Mouse (Mus musculus) CD4-positive, CD25-positive, alpha-beta regulatory T cell, adult 2 months (primary cell): Measurements from ENCODE around the gene Rpgrip1.
A peak's percentile ranks its signal among the peaks of the same experiment; 100 is the strongest.
"Not testable (repeated sequence)": the region's sequence is repeated elsewhere in the genome, so short reads cannot be mapped to it uniquely, and the experiment has no call there.

Experiments
- DNase-seq: peaks from one replicate; pipeline ENCODE4 v3.0.0-alpha.2; 2012; ENCODE audit warnings: low read depth, low spot score

The Rpgrip1 gene

DNA sequence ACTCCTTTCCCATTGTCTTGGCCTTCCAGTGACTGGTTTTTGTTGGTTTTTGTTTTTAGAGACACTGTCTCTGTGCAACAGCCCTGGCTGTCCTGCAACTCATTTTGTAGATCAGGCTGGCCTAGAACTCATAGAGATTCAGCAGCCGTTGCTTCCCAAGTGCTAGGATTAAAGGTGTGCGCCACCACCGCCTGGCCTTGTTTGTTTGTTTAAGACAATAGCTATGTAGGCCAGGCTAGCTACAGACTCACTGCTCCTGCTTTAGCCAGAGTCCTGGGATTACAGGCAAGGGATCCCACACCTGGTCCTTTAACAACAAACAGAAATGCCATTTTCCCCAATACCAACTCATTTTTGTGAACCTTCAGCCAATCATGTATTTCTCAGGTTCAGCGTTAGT, at the start of gene Rpgrip1:
Rpgrip1 (plus strand) TSS at position 359 of the 400 bp plus-strand sequence.
- no peak for DNase-seq

DNA sequence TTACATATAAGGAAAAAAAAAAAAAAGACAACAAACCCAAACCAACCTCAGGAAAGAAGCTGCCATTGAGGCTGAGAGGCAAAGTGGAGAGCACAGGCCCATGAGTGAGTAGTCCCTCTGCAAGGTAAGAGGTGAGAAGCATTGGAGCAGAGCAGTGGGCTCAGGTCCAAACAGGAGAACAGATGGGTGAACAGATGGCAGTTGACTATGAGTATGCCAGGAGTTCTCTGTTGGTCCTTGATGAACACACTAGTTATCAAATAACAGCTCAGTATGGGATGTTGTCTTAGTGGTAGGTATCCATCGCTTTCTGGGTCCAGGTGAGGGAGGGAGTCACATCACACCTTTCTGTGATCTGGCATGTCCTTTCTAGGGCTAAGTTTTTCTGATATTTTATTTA, 49.7 kb upstream of the Rpgrip1 start:
- DNase-seq, result no peak

DNA sequence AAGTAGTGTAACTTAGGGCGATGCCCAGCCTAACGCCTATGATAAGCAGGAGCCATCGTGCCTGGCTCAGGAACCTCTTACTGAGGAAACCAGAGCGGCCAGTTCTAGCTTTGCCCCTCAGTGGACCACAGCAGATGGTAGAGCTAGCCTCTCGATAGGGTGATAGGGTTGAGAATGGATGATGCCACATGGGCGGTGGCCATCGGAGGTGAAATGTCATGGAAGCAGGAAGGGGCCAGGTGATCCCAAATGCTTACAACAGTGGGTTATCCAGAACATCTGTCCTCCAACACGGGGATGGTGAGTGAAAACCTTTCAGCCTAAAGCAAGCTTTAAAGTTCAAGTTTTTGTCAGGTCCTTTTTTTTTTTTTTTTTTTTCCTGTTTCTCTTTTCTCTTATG, 48.7 kb upstream of the Rpgrip1 start:
- no peak for DNase-seq

DNA sequence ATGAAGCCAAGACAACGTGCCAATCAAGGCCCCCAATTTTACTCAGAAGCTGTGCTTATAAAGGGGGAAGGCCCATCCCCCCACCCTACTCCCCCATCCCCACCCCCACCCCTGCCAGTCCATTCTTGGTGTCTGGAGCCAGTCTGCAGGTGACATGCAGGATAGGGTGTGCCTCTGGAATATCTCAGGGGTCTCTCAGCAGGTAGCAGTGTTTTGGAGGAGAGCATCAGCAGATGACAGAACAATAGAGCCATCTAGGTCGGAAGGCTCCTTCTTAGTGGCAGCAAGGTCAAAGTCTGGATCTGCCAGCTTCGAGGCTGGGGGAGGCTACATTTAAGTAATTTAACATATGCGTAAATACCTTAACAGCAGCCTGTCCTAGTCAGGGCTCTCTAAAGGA, 44.4 kb upstream of the Rpgrip1 start:
- no peak for DNase-seq

DNA sequence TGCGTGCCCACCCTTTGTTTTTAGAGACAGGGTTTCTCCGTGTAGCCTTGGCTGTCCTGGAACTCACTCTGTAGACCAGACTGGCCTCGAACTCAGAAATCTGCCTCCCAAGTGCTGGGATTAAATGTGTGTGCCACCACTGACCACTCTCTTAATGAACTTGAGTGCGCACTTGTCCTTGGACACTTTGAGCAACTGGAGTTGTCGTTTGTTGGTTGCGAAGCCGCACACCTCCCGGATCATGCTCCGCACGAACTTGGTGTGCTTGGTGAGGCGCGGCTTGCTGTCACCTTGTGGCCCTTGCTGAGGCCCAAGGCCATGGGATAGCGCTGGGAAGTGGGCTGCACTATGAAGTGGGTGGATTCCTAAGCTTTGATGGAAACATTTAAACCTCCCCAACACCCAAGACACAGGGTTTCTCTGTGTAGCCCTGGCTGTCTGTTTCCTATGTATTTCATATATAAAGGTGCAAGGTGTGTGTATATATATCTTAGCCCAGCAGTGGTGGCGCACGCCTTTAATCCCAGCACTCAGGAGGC, 38.8 kb upstream of the Rpgrip1 start:
- DNase-seq, result no peak

DNA sequence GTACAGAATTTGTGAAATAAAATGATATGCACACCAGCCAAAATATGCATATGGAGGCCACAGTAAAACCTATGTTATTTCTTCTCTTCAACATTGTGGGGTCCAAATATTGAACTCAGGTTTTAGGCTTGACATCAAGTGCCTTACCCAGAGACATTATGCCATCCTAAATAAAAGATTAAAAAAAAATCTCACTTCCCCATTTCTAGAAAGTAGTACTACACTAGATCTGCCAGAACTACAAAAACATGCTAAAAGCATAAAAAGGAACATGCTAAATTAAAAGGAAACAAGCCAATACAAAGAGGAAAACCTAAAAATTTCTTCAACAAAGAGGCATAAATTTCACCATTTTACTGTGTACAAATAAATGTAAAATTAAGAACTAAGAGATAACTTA, 27.4 kb upstream of the Rpgrip1 start:
- no peak for DNase-seq

DNA sequence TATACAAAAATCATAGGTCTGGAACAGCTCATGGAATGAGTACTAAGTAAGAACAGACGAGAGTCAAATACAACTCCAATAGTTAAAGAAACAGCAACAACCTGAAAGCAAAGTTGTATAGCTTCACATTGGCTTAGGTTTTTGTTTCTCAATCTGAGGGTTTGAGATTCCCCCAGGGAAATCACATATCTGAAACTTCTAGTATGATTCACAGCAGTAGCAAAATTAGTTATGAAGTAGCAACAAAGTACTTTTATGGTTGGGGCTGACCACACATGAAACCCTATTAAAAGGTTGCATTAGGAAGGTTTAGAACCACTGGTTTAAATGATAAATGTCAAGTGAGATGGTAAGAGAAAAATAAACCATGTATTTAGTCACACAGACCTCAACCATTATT, 16.0 kb upstream of the Rpgrip1 start:
- DNase-seq, result no peak

DNA sequence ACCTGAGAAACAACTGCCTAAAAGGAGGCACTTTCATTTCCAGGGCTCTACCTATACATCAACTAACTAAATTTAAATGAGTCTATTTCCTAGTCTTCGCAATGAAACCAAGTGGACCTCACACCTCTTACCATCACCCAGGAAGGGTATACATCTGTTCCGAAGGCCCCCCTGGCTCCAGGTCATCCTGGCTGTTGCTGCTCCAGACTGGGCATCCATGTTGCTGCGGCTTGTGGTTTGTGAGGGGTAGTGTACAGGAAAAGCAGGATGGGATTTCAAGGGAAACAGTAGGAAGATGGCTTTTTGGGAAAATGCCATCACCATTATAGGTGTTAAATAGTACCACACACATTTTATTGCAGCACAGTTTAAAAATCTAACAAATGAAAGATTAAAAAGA, 13.3 kb upstream of the Rpgrip1 start:
- DNase-seq, result not testable (repeated sequence)

DNA sequence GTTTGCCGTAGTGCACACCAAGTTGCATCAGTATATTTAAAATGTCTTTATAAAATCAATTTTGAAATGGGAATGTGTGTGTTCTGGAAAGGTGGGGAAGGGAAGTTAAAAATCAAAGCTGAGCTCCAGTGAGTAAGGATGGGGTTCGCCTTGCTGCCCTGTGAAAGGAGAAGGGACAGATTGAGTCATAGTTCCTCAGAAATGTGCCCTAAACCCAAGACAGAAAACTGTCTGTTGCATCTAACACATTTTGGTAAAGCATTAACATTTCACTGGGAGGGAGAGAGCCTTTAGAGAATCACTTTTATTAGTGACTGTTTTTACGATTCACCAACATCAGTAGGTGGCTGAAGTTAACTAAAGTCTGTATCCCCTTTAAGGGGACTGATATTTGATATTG, 12.1 kb upstream of the Rpgrip1 start:
- not testable (repeated sequence) for DNase-seq

DNA sequence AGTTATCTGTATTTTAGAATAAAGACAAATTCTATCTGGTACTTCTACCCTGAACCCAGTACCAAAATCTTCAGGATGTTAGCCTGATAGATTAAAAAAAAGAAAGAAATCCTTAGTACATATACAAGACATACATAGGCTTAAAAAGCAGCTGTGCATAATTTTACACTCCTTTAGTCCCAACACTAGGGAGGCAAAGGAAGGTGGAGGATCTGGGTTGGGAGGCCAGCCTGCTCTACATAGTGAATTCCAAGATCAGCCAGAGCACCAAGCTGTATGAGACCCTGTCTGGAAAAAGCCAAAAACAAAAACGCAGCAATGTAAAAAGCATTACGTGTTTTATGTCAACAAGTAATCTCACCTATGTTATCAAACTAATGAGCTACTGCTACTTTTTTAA, 10.9 kb upstream of the Rpgrip1 start:
- no peak for DNase-seq

DNA sequence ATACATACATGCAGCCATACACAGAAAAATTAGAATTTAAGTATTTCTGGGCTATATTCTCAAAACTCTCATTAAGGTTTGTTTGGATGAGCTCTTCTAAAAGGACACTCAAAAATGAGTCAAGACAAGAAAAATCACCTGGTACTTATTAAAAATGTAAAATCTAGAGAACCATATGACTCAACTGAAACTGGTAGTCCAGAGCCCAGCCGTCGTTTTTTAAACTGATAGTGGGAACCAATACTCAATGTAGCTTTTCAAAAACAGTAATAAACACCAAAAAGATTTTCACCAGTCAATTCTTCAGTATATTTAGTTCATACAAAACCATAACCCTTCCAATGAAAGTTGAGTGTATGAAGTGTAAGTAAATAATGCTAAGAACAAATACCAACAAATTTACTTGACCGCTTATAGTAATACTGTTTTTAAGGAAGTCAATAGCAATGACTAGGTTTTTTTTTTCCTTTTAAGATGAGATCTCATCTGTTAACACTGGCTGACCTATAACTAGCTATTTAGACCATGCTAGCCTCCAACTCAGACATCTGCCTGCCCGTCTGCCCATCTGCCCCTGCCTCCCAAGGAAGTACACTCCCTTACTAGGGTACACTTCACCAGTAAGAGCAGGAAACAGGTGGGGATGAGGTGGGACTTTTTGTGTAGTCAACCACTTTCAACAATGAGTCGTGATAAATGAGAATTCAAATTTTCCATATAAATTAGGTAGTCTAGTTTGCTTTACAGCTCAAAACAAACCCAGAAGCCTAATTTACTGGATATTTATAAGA, 10.1 kb upstream of the Rpgrip1 start:
- DNase-seq, result no peak

DNA sequence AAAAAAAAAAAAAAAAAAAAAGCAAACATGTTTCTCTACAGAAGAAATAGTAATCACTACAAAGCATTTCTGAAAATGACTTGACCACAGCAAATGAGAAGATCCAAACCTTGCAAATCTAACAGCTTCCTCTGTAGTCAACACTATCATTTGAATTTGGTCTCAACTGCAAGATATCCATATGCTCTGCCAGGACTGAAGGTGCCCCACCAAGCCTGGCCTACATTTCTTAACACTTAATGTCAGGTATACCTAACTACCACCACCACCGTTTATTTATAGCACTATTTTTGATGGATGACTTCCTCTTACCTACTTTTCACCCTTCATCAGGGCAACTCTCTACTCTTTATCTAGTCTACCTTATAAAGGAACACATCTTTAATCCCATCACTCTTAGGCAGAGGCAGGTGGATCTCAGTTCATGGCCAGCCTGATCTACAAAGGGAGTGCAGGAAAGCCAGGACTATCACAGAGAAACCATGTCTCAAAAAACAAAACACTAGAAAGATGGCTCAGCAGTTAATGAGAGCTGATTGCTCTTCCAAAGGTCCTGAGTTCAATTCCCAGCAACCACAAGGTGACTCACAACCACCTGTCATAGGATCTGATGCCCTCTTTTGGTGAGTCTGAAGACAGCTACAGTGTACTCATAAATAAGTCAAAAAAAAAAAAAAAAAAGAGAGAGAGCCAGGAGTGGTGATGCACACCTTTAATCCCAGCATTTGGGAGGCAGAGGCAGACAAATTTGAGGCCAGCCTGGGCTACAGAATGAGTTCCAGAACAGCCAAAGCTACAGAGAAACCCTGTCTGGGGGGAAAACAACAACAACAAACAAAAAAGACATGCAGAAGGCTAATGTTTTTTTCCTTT, 9.0 kb upstream of the Rpgrip1 start:
- peak; percentile 38 for DNase-seq

DNA sequence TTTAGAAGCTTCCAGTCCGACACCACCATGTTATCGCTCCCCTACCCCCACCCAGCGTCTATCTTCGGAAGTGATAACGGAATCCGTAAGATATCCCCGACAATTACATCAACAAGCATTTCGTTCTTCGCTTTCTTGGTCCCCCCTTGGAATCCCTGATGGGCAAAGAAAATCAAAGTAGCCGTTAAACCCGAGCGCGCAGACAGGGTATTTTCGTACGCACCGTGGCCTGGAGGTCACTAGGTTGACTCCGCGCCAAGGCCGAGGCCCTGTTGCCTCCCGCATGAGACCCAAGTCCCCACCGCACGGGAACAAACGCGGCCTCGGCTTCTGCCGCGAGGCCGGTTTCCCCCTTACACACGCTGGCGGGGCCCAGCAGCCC, 7.0 kb upstream of the Rpgrip1 start:
- peak; percentile 69 for DNase-seq

DNA sequence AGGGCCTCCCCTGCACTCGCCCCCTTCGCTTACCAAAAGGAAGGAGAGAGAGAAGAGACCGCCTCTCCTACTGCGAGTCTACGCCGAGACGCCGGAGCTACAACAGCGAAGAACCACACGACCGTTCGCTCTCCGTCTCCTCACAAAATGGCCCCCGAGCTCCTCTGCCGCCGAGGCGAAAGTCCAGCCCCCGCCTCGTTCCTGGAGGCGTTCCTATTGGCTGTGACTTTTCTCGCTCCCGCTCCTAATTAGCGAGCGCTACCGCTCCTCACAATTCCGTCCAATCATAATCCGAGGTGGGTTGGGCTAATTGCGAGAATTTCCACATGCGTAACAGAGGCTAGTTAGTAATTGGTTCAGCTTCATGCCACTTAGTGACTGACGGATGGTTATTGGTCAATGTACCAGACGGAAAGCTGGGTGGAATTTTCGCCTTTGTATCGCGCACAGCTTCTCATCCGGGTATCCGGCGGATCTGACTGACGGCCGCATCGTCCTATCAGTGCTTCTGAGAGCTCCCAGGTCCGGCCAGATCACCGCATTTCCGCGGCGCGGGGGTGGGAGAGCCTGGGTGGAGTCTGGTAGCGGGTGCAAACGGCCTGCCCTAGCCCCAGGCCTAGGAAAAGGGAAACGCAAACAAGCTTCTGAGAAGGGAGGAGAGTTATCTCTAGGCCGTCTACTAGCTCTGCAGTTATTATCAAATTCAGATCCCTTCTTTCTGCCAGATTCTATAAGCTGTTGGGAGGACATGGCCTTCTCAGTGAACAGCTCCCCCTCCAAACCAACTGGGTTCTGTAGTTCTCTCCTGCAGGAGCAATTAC, 6.4 kb upstream of the Rpgrip1 start, which contains the start of gene Hnrnpc:
Hnrnpc (minus strand) TSS at position 173 of the 821 bp plus-strand sequence.
- DNase-seq, result peak; percentile 100

DNA sequence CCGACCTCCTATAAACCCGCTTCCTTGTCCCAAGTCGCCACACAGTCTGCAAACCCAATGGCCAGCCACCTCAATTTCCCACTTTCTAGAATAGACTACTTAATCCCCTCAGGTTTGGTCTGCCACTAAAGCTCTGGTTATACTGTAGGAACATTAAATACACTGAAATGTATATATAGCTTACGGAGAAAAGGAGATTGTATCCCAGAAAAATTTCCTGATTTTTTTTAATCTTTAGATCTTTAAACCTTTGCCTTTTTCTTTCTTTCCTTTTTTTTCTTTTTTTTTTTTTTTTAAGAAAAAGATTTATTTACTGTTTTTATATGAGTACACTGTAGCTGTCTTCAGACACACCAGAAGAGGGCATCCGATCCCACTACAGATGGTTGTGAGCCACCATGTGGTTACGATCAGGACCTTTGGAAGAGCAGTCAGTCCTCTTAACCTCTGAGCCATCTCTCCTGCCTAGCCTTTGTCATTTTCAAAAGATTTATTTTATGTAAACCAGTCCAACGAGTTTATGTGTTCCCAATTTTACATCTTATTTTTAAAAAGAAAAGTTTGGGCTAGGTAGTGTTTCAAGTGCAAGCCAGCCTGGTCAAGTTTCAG, 5.7 kb upstream of the Rpgrip1 start:
- no peak for DNase-seq

DNA sequence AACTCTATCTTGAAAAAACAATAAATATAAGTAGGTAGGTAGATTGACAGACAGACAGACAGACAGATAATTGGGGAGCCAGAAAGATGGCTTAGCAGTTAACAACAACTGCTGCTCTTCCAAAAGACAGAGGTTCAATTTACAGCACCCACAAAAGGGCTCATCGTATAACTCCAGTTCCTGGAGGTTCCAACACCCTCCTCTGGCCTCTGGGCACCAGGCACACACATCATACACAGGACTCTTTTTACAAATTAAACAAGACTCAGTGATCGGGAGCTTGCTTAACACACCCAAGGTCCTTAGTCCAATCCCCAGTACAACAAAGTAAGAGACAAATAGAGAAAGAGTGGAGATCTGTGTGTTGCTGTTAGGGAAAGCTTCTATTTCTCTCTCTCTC, 5.2 kb upstream of the Rpgrip1 start:
- DNase-seq, result no peak

DNA sequence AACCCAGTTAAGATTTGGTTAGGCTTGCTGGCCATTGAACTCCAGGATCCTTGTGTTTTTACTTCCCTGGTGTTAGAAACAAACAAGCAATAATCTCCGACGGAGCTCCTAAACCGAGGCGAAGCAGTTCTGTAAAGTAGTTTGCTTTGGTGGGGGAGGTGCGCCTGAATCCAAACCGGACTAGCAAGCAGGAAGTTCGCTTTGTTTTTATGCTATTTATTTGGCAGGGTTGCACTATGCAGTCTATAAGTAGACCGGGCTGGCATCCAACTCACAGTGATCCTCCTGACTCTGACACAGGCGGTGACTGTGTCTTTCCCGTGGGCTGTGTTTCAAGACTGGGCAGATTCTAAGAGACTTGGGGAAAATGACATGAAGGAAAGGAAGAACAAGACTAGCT, 3.8 kb upstream of the Rpgrip1 start:
- DNase-seq, result no peak

DNA sequence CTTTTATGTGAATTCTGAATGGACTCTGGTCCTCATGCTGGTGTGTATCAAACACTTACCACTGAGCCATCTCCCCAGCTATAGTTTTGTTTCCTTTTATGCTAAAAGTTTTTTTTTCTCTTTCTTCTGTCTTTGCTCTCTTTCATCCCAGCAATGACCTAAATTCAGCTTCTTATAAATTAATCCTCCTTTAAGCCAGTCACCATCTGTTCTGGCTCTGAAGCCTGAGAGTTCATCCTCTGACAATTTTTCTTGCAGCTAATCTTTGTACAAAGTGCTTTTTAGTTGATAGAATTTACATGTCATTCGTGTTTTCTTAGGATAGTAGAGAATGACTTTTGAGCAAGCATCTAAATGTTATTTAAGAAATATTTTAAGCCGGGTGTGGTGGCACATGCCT, 2.5 kb upstream of the Rpgrip1 start:
- DNase-seq, result no peak

DNA sequence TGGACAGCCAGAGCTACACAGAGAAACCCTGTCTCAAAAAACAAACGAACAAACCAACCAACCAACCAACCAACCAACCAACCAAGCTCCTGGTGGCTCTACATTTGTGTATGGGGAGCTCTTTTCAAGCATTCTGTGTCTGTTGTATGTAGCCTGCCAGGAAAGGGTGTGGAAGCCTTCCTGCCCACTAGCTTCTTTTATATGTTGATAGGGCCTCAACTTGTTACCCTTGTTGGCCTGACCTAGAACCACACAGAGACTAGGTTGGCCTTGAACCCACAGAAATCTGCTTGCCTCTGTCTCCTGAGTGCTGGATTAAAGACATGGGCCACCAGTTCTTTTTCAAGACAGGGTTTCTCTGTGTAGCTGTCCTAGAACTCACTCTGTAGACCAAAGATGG, 3.6 kb downstream of the Rpgrip1 start:
- DNase-seq, result no peak

DNA sequence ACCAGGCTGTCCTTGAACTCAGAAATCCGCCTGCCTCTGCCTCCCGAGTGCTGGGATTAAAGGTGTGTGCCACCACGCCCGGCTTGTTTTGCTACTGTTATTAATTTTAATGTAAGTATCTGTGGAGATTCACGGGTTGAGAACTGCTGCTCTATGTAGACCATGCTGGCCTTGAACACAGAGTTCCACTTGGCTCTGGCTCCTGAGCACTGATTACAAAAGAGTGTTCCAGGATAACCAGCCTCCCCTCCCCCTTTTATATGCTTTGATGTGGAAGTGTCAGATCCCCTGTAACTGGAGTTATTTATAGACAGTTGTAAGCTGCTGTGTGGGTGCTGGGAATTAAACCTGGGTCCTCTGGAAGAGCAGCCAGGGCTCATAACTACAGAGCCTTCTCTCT, 6.7 kb downstream of the Rpgrip1 start:
- DNase-seq, result no peak

DNA sequence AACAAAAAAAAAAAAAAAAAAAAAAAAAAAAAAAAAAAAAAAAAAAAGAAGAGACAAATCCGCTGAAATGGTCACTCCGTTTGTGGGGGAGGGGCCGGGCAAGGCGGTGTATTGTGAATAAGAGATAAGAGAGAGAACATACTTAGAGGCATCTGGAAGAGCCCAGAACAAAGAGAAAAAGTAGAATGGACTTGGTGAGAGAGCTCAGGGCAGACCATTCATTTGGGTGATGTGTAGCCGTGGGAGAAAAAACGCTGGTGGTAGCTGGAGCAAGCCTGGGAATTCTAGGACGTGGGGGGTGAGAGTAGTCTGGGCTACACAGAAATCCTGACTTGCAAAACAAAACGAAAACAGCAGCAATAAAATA, 7.9 kb downstream of the Rpgrip1 start:
- DNase-seq, result no peak
